Mouse (Mus musculus) midbrain, embryonic 14.5 days (tissue): ENCODE data around the gene Cd300lg. TPM values are rescaled to one million over a fixed set of nuclear protein-coding genes. Genes with fewer than 3 reads are reported as not detected.

Experiments
- ATAC-seq: fragments of 200-750 bp; cut with Nextera tagmentation; 2 replicates; pipeline ENCODE4 v1.8.0; 2017; ENCODE audit warnings: moderate number of reproducible peaks, moderate library complexity; ENCODE audit not compliant: low FRiP score, low TSS enrichment
- DNase-seq: peaks from one replicate; pipeline ENCODE4 v3.0.0-alpha.2; 2015
- H3K27ac ChIP-seq: fragments of 300-500 bp; sonication (generic); replicated peaks from 2 replicates; pipeline ENCODE4 v1.5.1; 2014; ENCODE audit warnings: mild to moderate bottlenecking, low read depth, low read length, moderate library complexity
- H3K27me3 ChIP-seq: fragments of 300-500 bp; sonication (generic); 2 replicates; pipeline ENCODE4 v1.6.1; 2014; ENCODE audit warnings: low read length, control low read depth, mixed read lengths; ENCODE audit not compliant: control insufficient read depth, insufficient read depth
- H3K36me3 ChIP-seq: fragments of 300-500 bp; sonication (generic); 2 replicates; pipeline ENCODE4 v1.6.1; 2014; ENCODE audit warnings: low read length, control low read depth; ENCODE audit not compliant: control insufficient read depth, insufficient read depth
- H3K4me1 ChIP-seq: fragments of 300-500 bp; sonication (generic); 2 replicates; pipeline ENCODE4 v1.6.1; 2014; ENCODE audit warnings: mild to moderate bottlenecking, antibody characterized with exemption, low read length, control low read depth; ENCODE audit not compliant: control insufficient read depth, insufficient read depth
- H3K4me2 ChIP-seq: fragments of 300-500 bp; sonication (generic); 2 replicates; pipeline ENCODE4 v1.6.1; 2014; ENCODE audit warnings: mild to moderate bottlenecking, low read length, moderate library complexity
- H3K4me3 ChIP-seq: fragments of 300-500 bp; sonication (generic); replicated peaks from 2 replicates; pipeline ENCODE4 v1.5.1; 2014; ENCODE audit warnings: low read depth, low read length
- H3K9ac ChIP-seq: fragments of 300-500 bp; sonication (generic); replicated peaks from 2 replicates; pipeline ENCODE4 v1.6.1; 2014; ENCODE audit warnings: mild to moderate bottlenecking, low read length, moderate library complexity
- H3K9me3 ChIP-seq: fragments of 300-500 bp; sonication (generic); 2 replicates; pipeline ENCODE4 v1.6.1; 2016; ENCODE audit warnings: low read length, control low read depth, mixed read lengths; ENCODE audit not compliant: control insufficient read depth
- WGBS: fragments of 180-500 bp; shearing (Covaris S2); extraction: QIAGEN DNeasy Blood & Tissue Kit; methylation state at CpG from one replicate; pipeline ENCODE4 v1.1.7; 2014; 5-methylcytosine and 5-hydroxymethylcytosine counted together
- polyA plus RNA-seq: library from polyadenylated mRNA; unstranded; fragments of >200 nt; fragmentation: Nextera tagmentation; extraction: Ambion mirVana; gene quantifications from 2 replicates; pipeline ENCODE4 v1.2.1, GENCODE M21; 2014

Gene Cd300lg
- polyA plus RNA-seq, 1 experiment from 2014 or later = 0.17 TPM

DNA sequence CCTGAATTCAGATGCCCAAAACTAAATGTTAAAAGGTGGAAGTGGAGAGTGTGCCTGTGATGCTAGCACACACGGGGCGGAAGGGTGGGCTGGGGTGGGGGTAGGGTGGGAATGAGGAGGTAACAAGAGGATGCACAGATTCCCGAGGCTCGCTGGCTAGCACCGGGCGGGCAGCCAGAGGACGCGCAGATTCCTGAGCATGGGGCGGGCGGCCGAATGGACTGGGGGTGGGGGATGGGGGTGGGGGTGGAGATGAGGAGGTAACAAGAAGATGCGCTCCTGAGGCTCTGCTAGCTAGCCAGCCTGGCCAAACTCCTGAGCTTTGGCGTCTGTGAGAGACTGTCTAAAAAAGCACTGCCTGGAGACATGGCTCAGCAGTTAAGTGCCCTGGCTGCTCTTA is 29.1 kb downstream of the Cd300lg start:
- H3K36me3 ChIP-seq = peaks cover 15% of the 10 kb centered on the region
- 3% methylated on average over 13 of the region's 13 CpGs for WGBS
- H3K27ac ChIP-seq = no peak overlapping the region
- DNase-seq (peak; percentile 24), ATAC-seq (no peak)
- no peaks in the 10 kb centered on the region for H3K9me3 ChIP-seq
- no peak overlapping the region for H3K4me3 ChIP-seq
- H3K27me3 ChIP-seq = no peaks in the 10 kb centered on the region
- H3K4me2 ChIP-seq = peak overlapping the region; percentile 17; the same call in 1 of the 2 replicates
- H3K9ac ChIP-seq = no peak overlapping the region
- H3K4me1 ChIP-seq = no peaks in the 10 kb centered on the region

DNA sequence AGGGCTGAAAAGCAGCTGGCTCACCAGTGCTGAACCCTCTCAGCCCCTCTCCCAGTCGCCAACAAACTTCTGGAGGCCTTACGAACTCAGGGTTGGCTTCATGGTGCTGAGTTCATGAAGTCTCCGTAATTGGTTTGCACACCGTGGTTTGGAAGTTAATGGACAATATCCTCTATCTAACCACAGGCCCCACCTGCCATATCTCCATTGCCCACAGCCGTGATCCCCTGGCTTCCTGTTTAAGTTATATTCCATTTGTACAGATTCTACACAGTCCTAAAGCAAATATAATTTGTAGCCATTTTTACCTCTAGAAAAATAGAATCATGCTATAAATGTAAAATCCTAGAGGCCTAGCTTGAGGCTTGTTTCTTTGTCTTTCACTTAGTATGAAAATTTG is 31.4 kb downstream of the Cd300lg start:
- 83% methylated on average over 5 of the region's 5 CpGs for WGBS
- Histone ChIP-seq H3K27ac (no peak overlapping the region), H3K36me3 (peaks cover 33% of the 10 kb centered on the region), H3K4me3 (no peak overlapping the region), H3K9ac (no peak overlapping the region), H3K27me3 (no peaks in the 10 kb centered on the region), H3K4me2 (no peak overlapping the region), H3K4me1 (no peaks in the 10 kb centered on the region), H3K9me3 (no peaks in the 10 kb centered on the region)
- ATAC-seq = no peak
- no peak for DNase-seq

DNA sequence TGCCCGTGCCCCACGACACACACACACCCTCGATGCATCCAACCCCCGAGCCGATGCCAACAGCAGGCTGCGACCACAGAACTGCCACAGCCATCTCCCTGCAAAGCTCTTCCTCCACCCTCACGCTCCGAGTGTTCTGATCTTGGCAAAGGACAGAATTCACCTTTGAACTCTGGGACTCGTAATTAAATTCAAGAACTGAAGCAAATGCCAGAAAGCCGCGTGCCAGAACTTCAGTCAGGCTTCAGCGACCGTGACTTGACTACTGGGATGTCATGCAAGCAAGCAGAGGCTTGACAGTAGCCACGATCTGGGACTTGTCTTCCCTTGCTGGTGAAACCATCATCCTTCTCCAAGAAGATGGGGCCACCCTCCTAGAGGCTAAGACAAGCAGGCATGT is 32.4 kb downstream of the Cd300lg start:
- Histone ChIP-seq H3K27me3 (no peaks in the 10 kb centered on the region), H3K4me3 (no peak overlapping the region), H3K9ac (no peak overlapping the region), H3K36me3 (peaks cover 39% of the 10 kb centered on the region), H3K4me1 (no peaks in the 10 kb centered on the region), H3K4me2 (no peak overlapping the region), H3K27ac (no peak overlapping the region), H3K9me3 (no peaks in the 10 kb centered on the region)
- DNase-seq (no peak), ATAC-seq (no peak)
- 55% methylated on average over 14 of the region's 14 CpGs for WGBS

DNA sequence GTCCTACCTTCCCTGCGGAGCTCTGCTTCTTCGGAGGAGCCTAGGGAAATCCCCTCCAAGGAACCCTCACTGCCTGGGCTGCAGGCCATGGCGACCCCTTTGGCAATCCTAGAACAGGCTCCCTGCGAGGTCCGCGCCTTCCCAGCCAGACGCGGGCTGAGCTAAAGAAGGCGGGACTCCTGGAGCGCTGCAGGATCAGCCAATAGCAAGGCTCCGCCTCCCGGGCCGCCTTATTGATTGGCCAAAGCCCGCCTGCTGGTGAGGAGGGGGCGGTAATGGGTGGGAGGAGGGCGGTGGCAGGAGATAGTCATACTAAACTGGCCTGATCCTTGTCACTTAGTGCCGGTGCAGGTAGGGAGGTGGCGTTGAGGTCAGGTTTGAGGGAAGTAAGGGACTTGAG is 41.0 kb downstream of the Cd300lg start:
- Histone ChIP-seq H3K36me3 (peaks cover 23% of the 10 kb centered on the region), H3K4me2 (peak overlapping the region; percentile 79), H3K27ac (no peak overlapping the region), H3K4me3 (peak overlapping the region; percentile 39), H3K4me1 (peaks cover 20% of the 10 kb centered on the region), H3K9me3 (no peaks in the 10 kb centered on the region), H3K27me3 (no peaks in the 10 kb centered on the region), H3K9ac (peak overlapping the region; percentile 58)
- DNase-seq (peak; percentile 94), ATAC-seq (peak; percentile 84)
- 2% methylated on average over 18 of the region's 18 CpGs for WGBS

DNA sequence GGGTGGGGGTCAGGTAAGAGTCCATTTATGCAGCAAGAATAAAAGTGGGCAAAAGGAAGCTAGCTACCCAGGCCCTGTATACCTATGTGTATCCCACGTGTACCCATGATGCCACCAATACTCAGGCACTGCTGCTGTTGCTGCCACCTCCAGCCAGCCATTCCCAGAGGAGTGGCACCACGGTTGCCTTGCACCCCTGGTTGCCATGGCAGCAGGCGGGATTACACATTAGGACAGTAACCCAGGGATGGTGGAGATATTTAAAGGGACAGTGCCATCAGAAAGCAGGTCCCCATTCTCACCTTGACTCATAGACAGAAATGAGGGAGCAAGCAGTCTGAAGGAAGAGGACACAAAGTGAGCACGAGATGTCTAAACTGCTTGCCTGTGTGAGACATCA is 41.9 kb downstream of the Cd300lg start:
- H3K4me3 ChIP-seq = no peak overlapping the region
- H3K36me3 ChIP-seq = peaks cover 15% of the 10 kb centered on the region
- peaks cover 20% of the 10 kb centered on the region for H3K4me1 ChIP-seq
- H3K9me3 ChIP-seq = no peaks in the 10 kb centered on the region
- H3K4me2 ChIP-seq = peak overlapping the region; percentile 79
- 37% methylated on average over 4 of the region's 4 CpGs for WGBS
- no peak overlapping the region for H3K9ac ChIP-seq
- no peaks in the 10 kb centered on the region for H3K27me3 ChIP-seq
- ATAC-seq (no peak), DNase-seq (peak; percentile 63)
- no peak overlapping the region for H3K27ac ChIP-seq

DNA sequence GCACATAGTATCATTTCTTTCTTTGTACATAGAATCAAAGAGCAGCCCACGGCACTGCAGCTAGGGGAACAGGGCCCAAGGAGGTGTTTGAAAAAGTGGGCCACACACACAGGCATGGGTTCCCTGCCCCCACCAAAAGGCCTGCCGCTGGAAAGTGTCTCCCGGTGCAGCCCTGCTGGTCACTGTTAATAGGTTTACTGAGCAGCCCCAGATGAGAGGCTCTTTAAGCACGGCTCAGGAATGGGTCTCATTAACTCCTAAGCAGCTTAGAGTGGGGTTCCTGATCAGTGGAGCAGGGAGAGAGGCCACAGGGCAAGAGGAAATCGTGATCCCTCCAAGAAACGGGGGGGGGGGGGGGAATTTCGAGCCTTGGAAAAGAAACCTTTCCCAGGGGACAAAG is 42.9 kb downstream of the Cd300lg start:
- Histone ChIP-seq H3K4me1 (peaks cover 20% of the 10 kb centered on the region), H3K27me3 (no peaks in the 10 kb centered on the region), H3K27ac (no peak overlapping the region), H3K4me3 (no peak overlapping the region), H3K9ac (no peak overlapping the region), H3K36me3 (peaks cover 14% of the 10 kb centered on the region; the same call in 1 of the 2 replicates), H3K9me3 (no peaks in the 10 kb centered on the region), H3K4me2 (no peak overlapping the region)
- DNase-seq (no peak), ATAC-seq (no peak)
- 13% methylated on average over 7 of the region's 7 CpGs for WGBS

DNA sequence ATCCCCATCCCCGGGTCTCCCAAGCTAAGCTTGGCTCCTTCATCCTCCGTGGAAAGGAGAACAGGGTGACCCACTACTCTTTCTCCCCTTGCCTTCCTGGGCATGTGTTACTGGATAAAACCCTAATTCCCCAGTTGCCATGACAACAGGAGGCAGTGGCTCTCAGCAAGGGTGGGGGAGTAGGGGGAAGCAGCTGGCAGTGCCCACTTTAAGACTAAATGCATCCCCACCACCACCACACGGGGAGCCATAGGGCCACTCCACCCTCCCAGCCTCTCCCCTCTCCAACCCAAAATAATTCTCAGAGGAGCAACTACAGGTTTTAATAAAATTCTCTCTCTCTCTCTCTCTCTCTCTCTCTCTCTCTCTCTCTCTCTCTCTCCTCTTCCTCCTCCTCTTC is 45.0 kb downstream of the Cd300lg start:
- 2% methylated on average over 3 of the region's 3 CpGs for WGBS
- ATAC-seq (0 out of 2 replicates have a peak, but pooled peaks have one; percentile 38), DNase-seq (peak; percentile 89)
- H3K4me2 ChIP-seq = peak overlapping the region; percentile 73
- H3K4me1 ChIP-seq = peaks cover 26% of the 10 kb centered on the region
- peak overlapping the region; percentile 62 for H3K4me3 ChIP-seq
- H3K27ac ChIP-seq = peak overlapping the region; percentile 96
- peaks cover 7% of the 10 kb centered on the region; the same call in 1 of the 2 replicates for H3K36me3 ChIP-seq
- H3K9me3 ChIP-seq = no peaks in the 10 kb centered on the region
- H3K27me3 ChIP-seq = no peaks in the 10 kb centered on the region
- H3K9ac ChIP-seq = peak overlapping the region; percentile 79

DNA sequence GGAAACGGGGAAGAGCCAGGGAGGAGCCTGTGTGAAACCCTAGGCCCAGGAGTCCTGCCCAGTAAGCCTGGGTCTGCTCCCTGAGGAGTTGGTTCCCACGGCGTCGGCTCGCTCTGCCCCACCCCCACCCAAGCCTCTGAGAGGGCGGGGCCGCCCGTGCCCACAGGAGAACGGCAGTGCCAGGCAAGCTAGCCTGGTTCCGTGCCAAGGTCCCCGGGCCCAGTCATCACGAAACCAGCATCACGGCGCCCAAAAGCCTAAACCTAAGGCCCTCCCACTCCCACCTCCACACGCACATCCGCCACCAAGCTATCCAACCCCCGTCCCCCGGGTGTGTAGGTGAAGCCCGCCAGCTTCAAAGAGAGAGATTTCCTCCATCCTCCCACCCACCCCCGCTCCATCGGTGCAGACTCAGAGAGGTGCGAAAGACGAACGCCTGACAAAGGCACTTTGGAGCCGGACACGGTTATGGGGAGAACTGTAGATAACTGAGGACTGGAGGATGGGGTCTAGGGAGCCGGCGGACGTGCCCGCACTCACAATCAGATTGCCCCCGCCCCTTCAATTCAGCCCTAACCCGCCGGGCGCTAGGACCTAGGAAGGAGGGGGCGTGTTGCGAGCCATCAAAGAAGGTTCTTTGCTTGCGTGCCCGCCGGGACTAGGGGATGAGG is 45.9 kb downstream of the Cd300lg start:
- Histone ChIP-seq H3K4me3 (peak overlapping the region; percentile 62), H3K27ac (peak overlapping the region; percentile 96)

More for the DNA sequence above, 45.9 kb downstream of the Cd300lg start:
- H3K9me3 ChIP-seq = no peaks in the 10 kb centered on the region
- H3K27me3 ChIP-seq = no peaks in the 10 kb centered on the region
- H3K4me1 ChIP-seq = peaks cover 23% of the 10 kb centered on the region
- peak overlapping the region; percentile 73 for H3K4me2 ChIP-seq
- DNase-seq (peak; percentile 96), ATAC-seq (peak; percentile 84)
- H3K36me3 ChIP-seq = peaks cover 7% of the 10 kb centered on the region; the same call in 1 of the 2 replicates
- H3K9ac ChIP-seq = peak overlapping the region; percentile 79
- under 1% methylated on average over 39 of the region's 39 CpGs for WGBS
